Mouse (Mus musculus) heart, postnatal 10 days (tissue): ENCODE measurements around the gene Eif2b3. TPM values are rescaled to one million over a fixed set of nuclear protein-coding genes. Genes with fewer than 3 reads are reported as not detected.

Experiments used
- DNase-seq, 2 experiments: peaks; one replicate each; pipeline ENCODE4 v3.0.0; 2021
- intact Hi-C: fragments of 180-260 bp; cut with DNase I; formaldehyde crosslinking; loops from one replicate; pipeline ENCODE4 v1.15.1; 2025
- total RNA-seq, 2 experiments: library from RNA; stranded (reverse); gene quantifications; 2 replicates each; pipeline ENCODE4 v1.2.3; 2021

Gene Eif2b3
- total RNA-seq, 2 experiments from 2014 or later, result 19.2 to 20.3 TPM

GRCm38 (mm10) chr4:117071183-117071582 lies 52.0 kb downstream of the Eif2b3 start:
- intact Hi-C loops, result no loop called here
- DNase-seq, result no peak

DNA sequence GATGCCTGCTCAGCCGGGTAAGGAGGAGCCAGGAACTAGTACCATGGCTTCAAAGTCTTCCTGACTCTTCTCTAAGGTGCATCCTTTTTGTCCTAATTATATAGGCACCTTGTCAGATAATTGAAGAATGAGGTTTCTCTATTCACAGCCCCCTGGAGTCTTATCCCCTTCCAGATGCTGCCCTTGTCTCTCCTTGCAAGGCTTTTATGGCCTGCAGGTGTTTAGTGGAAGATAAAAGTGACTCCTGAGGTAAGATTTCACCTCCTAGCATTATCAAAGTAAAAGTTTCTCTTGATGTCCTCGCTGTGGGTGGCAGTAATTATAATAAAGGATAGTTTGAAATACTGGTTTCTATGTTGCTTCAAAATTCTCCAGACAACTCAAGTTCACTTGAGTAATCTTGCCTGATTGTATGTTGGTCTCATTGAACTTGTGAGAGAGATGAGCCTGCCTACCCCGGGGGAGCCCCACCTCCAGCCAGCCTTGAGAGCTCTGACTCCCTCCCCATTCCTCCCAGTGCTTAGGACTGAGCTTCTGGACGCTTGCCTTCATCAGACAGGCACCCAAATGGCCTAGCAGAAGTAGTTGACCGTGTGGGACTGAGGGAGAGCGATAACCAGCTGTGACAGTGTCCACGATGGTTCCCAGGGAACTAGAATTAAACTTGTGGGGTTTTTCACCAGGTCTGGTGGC lies 68.9 kb downstream of the Eif2b3 start:
- DNase-seq, result no peak
- intact Hi-C loops, result no loop called here

- DNase-seq, result no peak
- intact Hi-C loops, result no loop called here
Measured at GRCm38 (mm10) chr4:117090586-117090985, 71.4 kb downstream of the Eif2b3 start.

- DNase-seq, result no peak
- intact Hi-C loops, result loop anchor here (5.0 kb wide), 2 partner anchors 77 to 92 kb away; partner anchors contain the start of gene Eif2b3
Measured at GRCm38 (mm10) chr4:117094626-117095361, 75.6 kb downstream of the Eif2b3 start.

- peak; percentile 87 to 88 for DNase-seq
- intact Hi-C loops, result loop anchor here (5.0 kb wide), 2 partner anchors 79 to 94 kb away; partner anchors contain the start of gene Eif2b3
Measured at GRCm38 (mm10) chr4:117095551-117096452, 76.6 kb downstream of the Eif2b3 start, which contains the start of gene Ptch2. Ptch2 (plus strand) TSS chr4:117096075.

DNA sequence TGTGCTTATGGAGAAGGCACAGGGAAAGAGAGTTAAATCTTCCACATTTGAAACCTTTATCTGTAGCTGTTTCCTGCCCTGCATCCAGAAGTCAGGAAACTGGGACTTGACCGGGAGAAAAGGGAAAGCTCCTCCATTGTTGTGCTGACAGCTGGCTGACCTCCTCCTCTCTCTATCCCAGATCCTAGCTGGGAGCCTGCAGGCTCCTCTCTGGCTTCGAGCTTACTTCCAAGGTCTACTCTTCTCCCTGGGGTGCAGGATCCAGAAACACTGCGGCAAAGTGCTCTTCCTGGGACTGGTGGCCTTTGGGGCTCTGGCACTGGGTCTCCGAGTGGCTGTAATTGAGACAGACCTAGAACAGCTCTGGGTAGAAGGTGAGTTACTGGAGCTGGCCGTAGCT lies 77.5 kb downstream of the Eif2b3 start:
- intact Hi-C loops, result loop anchor here (5.0 kb wide), 2 partner anchors 79 to 94 kb away; partner anchors contain the start of gene Eif2b3
- DNase-seq, result peak; percentile 35 to 45

- peak; percentile 22 to 34 for DNase-seq
Measured at GRCm38 (mm10) chr4:117097969-117098763, 79.0 kb downstream of the Eif2b3 start.

GRCm38 (mm10) chr4:117098764-117099036 lies 79.5 kb downstream of the Eif2b3 start:
- no peak for DNase-seq
- intact Hi-C loops, result loop anchor here (5.0 kb wide), 2 partner anchors 81 to 96 kb away; partner anchors contain the start of gene Eif2b3

More at GRCm38 (mm10) chr4:117097969-117098763, 79.0 kb downstream of the Eif2b3 start:
- intact Hi-C loops, result loop anchor here (5.0 kb wide), 2 partner anchors 81 to 96 kb away; partner anchors contain the start of gene Eif2b3

- no peak for DNase-seq
- intact Hi-C loops, result no loop called here
Measured at GRCm38 (mm10) chr4:117100036-117100435, 80.8 kb downstream of the Eif2b3 start.

DNA sequence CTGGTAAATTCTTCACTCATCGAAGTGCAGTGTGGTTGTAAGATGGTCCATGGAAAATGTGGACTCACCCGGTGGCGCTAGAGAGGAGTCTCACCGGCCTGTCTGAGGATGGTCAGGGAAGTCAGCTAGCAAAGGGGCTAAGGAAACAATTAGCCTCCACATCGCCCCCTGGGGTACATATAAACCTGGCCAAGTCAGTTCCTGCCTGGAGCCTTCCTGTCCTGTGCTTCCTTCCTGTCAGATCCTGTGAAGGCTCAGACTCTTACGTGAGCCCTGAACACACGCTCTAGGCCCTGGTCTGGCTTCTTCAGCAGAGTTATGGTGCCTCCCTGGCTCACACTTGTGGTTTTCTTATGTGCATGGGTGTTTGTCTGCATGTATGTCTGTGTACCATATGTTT lies 82.0 kb downstream of the Eif2b3 start:
- peak; percentile 55 to 65 for DNase-seq
- intact Hi-C loops, result no loop called here

- DNase-seq, result no peak
- intact Hi-C loops, result no loop called here
Measured at GRCm38 (mm10) chr4:117104672-117105071, 85.5 kb downstream of the Eif2b3 start.

DNA sequence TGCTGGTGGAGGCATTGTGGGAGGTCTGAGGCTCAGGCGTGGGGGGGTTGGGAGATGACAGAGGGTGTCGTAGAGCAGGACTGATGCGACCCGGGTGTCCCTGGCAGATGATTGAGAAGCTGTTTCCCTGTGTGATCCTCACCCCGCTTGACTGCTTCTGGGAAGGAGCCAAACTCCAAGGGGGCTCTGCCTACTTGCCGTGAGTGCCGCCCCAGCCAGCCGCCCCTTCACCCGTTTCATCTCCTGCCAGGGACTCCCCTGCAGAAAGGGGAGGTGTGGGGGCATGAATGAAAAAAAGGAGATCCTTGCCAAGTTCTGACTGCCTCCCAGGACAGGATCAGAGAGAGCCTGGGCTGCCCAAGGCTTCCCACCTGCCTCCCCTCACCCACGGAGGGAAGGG lies 85.9 kb downstream of the Eif2b3 start:
- intact Hi-C loops, result no loop called here

DNA sequence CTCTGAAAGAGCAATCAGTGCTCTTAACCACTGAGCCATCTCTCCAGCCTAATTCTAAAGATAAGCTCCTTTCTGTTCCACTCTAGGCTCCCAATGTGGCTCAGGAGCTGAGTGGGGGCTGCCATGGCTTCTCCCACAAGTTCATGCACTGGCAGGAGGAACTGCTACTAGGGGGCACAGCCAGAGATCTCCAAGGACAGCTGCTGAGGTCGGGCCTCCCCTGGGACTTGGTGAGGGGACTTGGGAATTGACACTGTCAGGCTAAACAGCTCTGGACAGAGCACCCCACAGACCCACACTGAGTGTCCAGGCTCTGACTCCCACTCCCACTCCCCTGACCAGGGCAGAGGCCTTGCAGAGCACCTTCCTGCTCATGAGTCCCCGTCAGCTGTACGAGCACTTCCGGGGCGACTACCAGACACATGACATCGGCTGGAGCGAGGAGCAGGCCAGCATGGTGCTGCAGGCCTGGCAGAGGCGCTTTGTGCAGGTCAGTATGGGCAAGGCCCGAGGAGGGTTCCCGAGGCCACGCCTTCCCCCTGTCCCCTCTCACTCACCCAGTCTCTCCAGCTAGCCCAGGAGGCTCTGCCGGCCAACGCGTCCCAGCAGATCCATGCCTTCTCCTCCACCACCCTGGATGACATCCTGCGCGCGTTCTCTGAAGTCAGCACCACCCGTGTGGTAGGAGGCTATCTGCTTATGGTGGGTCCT lies 88.8 kb downstream of the Eif2b3 start:
- DNase-seq, result no peak
- intact Hi-C loops, result no loop called here

More for the DNA sequence above, 85.9 kb downstream of the Eif2b3 start:
- DNase-seq, result no peak

DNA sequence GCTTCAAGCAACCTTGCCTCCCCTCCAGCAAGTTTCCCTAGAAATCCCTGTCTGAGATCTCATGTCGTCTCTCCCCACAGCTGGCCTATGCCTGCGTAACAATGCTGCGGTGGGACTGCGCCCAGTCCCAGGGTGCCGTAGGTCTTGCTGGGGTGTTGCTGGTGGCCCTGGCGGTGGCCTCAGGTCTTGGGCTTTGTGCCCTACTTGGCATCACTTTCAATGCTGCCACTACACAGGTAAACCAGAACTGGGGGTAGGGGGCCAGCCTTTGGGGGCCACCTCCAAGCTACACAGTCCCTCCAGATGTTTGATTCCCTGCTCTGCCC lies 89.3 kb downstream of the Eif2b3 start:
- DNase-seq, result no peak
- intact Hi-C loops, result no loop called here

DNA sequence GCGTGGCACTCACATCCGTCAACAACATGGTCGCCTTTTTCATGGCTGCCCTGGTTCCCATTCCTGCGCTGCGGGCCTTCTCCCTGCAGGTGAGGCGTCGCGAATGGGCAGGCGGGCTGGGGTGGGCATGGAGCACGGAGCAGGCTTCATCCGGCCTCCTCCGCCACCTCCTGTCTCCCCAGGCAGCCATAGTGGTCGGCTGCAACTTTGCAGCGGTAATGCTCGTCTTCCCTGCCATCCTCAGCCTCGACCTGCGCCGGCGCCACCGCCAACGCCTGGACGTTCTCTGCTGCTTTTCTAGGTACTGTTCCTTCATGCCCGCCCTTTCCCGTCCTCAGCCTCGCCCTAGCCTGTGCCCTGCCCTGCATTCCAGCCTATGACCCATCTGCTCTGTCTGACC lies 90.1 kb downstream of the Eif2b3 start:
- intact Hi-C loops, result no loop called here
- no peak for DNase-seq

DNA sequence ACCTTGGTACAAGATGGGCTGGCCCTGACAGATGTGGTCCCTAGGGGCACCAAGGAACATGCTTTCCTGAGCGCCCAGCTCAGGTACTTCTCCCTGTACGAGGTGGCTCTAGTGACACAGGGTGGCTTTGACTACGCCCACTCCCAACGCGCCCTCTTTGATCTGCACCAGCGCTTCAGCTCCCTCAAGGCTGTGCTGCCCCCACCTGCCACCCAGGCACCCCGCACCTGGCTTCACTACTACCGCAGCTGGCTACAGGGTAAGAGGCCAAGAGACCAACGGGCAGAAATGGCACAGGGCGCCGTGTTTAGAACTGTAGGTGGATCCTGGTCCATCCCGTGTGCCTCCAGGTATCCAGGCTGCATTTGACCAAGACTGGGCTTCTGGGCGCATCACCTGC lies 91.0 kb downstream of the Eif2b3 start:
- no peak for DNase-seq
- intact Hi-C loops, result no loop called here

DNA sequence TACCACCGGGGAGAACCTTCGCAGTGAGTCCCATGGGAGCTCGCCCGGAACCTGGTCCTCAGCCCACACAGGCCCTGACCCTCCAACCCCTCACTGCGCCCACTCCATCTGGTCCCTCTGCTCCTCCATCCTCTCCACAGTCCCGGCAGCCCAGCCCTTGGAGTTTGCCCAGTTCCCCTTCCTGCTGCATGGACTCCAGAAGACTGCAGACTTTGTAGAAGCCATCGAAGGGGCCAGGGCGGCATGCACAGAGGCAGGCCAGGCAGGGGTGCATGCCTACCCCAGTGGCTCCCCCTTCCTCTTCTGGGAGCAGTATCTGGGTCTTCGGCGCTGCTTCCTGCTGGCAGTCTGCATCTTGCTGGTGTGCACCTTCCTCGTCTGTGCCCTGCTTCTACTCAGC lies 91.8 kb downstream of the Eif2b3 start:
- no peak for DNase-seq
- intact Hi-C loops, result no loop called here

DNA sequence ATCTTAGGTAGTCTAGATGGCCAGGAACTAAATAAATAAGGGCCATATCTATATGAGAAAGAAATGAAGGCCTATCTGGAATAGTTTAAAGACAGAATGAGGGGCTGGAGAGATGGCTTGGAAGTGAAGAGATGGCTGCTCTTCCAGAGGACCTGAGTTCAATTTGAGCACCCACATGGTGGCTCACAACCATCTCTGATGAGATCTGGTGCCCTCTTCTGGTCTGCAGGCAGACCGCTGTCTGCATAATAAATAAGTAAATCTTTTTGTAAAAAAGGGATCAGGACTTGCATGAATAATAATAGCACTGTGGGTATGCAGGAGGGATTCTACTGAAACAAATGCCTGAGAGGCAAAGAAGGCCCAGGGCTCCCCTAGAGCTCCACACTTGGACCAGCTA lies 94.0 kb downstream of the Eif2b3 start:
- intact Hi-C loops, result no loop called here
- DNase-seq, result no peak

- intact Hi-C loops, result no loop called here
- DNase-seq, result no peak
Measured at GRCm38 (mm10) chr4:117115592-117115991, 96.4 kb downstream of the Eif2b3 start.

- intact Hi-C loops, result no loop called here
- DNase-seq, result no peak
Measured at GRCm38 (mm10) chr4:117117931-117118330, 98.7 kb downstream of the Eif2b3 start.
